Mouse (Mus musculus): ENCODE data around the gene Kcnd1.
"Not testable (repeated sequence)": the region's sequence is repeated elsewhere in the genome, so short reads cannot be mapped to it uniquely, and the experiment has no call there.

Kcnd1 gene

DNA sequence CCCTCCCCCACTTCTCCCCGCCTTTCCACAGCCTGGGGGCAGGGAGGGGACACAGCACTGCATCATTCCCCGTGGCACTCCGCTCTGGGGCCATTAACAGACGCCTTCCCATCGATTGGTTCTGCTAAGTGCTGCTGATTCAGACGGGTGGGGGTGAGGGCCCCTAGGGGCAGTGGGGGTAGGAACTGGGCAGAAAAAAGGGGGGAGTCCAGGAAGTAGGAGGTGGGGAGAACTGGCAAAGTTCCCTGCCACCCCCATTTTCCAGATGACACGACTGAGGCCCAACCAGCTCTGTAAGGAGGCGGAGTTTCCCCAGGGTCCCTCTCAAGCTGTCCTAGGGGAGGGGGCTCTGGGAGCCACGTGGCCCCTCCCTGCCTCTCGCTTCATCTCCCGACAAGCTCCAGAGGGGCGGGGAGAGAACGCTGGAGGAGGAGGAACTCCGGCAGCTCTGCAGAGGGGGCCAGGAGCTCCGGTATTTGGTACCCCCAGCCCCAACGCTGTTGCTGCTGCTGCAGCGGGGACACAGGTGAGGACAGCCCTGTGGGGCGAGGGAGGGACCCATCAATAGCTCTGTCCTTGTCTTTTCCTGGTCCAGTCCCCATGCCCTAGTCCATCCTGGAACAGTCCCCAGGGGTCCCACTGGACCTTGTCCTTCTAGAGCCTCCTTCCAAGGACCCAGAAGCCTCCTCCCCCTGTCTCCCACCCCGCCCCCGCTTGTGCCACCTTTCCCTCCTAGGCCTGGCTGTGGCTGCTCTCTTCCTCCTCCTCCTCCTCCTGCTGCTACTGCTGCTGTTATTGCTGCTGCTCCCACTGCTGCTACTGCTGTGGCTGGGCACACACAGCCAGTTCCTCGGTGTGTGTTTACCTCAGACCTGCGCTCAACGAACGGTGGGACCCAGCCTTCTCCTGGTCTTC, at the start of gene Kcnd1:
TSS of gene Kcnd1 (plus strand) at position 425 of the 915 bp plus-strand sequence.
- DNase-seq (ENCODE audit: low spot score): no peak

DNA sequence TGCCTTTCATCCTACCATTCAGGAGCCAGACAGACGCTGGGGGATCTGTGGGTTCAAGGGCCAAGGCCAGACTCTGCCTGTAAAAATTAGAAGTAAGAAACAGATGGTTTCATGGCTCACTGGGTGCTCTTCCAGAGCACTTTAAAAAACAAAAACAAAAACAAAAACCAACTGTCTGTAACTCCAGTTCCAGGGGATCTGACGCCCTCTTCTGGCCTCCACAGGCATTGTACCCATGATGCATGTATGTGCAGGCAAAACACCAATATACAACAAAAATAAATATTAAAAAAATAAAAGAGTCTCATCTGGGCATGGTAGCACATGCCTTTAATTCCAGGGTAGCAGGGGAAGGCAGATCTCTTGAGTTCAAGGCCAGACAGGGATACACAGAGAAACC, 49.3 kb upstream of the Kcnd1 start:
- DNase-seq (ENCODE audit: low spot score): no peak

DNA sequence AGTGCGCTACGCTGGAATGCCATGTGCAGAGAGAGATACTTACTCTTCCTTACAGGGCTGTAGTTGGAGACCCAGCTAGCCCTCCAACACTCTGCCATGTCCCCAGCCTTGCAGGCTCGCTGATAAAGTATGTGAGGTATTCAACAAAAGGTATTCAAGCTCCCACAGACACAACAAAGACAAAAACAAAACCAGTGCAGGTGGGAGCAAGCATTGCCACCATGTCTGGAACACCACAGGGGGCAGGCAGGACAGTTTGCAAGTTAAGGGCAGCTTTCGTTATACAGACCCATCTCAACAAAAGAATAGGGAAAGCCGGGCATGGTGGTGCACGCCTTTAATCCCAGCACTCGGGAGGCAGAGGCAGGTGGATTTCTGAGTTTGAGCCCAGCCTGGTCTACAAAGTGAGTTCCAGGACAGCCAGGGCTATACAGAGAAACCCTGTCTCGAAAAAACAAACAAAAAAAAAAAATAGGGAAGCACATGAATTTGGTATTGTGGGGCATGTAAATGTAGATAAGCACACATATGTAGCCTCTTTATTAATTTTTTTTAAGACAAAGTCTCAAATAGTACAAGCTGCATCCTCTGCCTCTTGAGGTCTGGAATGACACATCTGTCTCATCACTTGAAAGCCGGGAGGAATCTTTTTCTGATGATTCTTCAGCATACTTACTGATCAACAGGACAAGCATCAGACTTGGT, 46.4 kb upstream of the Kcnd1 start:
- no peak for DNase-seq (ENCODE audit: low spot score)

DNA sequence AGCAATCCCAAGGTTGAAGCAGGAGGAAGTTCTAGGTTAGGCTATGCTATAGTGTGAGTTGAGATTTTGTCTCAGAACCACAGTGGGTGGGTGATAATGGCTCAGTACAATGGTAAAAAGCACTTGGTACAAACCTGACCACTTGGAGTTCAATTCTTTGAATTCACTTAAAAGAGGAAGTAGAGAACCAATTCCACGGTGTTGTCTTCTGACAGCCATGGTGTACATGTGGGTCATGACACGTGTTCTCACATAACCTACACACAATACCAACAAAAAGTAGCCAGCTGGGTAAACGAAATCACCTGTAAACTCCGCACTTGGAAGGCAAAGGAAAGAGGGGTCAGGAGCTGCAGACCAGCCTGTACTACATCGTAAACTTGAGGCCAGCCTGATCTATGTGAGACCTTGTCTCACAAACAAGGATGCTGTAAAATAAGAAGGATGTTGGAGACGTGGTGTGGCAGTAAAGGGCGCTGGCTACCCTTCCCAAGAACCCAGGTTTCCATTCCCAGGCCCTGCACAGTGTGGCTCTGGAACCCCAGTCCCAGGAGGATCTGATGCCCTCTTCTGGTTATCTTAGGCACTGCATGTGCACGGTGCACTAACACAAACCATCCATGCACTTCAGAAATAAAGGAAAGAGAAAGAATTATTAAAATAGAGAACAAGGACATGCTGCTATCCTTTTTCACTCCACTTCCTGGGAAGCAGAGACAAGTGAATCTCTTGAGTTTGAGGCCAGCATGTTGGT, 45.6 kb upstream of the Kcnd1 start:
- no peak for DNase-seq (ENCODE audit: low spot score)

DNA sequence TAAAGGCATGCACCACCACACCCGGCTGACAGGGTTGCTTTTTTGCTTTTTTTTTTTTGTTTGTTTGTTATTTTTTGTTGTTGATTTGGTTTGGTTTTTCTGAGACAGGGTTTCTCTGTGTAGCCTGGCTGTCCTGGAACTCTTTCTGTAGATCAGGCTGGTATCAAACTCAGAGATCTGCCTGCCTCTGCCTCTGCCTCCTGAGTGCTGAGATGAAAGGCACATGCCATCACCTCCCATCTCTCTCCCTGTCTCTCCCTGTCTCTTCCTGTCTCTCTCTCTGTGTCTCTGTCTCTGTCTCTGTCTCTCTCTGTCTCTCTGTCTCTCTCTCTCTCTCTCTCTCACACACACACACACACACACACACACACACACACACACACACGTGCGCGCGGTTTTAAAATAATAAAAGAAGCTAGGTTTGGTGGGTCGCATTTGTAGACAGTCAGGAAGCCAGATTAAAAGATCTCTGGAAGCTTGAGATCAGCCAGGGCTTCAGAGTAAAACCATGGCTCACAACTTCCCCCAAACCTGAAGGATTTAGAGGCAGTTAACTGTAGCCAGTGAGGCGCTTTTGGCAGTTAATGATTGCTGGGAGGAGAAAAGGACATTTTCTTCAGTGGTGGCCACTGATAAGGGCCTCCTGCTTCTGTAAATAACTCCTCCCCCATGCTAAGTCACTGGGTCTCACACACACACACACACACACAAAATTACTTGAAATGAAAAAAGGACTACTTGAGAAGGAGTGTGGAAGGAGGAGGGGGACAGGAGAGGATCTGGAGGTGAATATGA, 43.4 kb upstream of the Kcnd1 start:
- no peak for DNase-seq (ENCODE audit: low spot score)

DNA sequence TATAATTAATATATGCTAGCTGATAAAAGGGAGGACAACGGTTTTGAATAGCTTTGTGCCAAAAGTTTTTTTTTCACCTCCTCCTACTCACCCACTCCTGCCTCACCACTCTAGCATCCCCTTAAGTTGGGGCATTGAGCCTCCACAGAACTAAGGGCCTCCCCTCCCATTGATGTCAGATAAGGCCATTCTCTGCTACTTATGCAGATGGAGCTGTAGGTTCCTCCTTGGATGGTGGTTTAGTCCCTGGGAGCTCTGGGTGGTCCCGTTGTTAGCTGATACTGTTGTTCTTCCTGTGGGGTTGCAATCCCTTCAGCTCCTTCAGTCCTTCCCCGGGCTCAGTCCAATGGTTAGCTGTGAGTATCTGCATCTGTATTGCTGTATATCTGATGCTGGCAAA, 42.8 kb upstream of the Kcnd1 start:
- DNase-seq (ENCODE audit: low spot score): no peak

DNA sequence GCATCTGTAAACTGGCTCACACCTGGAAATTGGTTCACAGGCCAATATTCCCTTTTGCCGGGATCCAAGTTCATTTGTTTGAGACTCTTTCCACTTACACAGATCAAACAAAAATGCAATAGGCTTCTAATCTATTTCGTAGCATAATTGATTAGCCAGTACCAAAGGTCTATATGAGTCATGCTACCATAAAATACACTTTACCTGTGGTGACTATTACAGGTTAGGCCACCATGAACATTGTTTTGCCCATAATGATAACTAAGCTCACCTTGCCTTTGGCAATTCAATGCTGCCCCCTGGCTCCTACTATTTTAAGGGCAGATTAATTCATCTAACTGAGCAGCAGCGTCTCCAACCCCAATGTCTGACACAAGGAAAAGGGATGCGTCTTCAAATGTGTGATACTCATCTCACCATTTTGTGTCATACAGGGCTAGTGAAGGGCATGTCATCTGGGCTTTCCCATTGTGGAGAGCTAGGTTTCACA, 39.4 kb upstream of the Kcnd1 start:
- no peak for DNase-seq (ENCODE audit: low spot score)

DNA sequence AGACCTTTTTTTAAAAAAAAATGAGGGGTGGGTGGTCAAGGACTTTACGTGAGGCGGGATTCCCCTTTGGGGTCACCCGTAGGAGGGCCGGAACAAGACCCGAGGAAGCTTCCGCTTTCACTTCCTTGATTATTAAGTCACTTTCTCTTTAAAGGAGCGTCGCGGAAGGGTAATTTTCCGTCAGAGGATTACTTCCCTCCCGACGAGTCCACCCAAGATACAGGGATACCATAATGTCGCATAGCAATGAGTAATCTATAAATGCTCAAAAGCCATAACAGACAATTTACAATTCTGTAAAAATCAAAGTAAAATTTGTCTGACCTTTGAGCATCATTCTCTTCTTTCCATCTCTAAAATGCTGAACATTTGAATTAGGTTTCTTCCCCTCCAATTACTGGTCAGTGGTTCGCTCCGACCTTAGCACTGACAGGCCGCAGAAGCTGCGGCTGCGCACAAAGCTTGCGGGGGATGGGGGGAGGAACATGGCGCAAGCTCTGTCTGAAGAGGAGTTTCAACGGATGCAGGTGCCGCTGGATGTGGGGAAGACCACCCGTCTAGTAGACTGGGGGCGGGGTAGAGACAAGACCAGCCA, 32.5 kb upstream of the Kcnd1 start, which contains the start of gene Gripap1:
TSS of gene Gripap1 (plus strand) at position 224 of the 595 bp plus-strand sequence.
- peak; percentile 61 for DNase-seq (ENCODE audit: low spot score)

DNA sequence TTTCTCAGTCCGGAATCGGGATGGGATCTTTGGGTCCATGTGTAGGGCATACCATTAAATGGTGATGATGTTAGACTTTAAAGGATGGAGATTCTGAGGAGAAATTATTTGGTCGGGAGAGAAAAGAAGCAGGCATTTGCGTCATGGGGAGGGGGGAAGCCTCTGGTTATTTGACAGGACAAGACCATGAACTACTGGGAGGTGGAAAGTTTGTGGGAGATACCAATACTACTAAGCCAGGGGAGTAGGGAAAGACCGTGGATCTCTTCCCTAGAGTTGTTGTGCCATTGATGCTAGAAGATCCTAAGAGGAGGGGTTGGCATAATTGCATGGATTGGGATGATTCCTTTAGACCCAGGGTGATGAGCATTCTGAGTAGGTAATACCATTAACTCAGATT, 31.8 kb upstream of the Kcnd1 start:
- DNase-seq (ENCODE audit: low spot score): no peak

DNA sequence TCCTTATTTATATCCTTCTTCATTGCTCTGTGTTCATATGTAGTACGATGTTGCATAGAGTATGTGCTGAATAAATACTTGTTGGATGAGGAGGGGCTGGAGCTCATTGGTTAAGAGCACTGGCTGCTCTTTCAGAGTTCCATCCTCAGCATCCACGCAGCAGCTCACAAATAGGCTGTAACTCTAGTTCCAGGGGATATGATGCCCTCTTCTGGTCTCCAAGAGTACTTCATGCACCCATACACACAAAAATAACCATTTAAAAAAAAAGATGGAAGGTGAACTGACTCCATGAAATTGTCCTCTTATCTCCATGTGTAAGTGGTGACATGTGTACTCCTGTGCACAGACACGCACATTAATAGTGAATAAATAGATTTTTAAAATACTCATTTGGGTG, 28.7 kb upstream of the Kcnd1 start:
- no peak for DNase-seq (ENCODE audit: low spot score)

DNA sequence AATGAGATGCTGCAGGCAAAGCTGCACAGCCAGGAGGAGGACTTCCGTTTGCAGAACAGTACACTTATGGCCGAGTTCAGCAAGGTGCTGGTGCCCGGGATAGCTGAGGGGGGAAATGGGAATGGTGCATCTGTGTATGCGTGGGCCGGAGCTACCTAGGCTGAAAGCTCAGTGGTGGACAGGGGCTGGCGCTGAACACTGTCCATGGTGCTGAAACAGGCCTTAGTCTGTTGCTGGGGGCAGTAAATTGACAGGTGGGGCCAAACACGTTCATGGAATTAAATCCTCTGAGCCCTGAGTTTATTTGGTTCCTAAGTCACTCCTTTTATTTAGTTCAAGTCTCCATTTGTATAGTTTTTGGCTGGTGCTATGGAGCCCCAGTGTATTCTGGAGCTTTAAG, 27.1 kb upstream of the Kcnd1 start:
- DNase-seq (ENCODE audit: low spot score): peak; percentile 11

DNA sequence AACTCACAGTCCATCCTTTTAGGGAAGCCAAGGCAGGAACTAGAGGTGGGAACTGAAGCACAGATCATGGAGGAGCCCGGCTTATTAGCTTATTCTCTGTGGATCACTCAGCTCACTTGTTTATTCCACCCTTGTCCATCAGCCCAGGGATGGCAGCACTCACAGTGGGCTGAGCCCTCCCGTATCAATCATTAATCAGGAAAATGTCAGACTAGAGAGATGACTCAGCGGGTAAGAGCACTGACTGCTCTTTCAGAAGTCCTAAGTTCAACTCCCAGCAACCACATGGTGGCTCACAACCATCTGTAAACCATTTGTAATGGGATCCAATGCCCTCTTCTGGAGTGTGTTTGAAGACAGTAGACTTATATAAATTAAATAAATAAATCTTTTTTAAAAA, 24.8 kb upstream of the Kcnd1 start:
- DNase-seq (ENCODE audit: low spot score): no peak

DNA sequence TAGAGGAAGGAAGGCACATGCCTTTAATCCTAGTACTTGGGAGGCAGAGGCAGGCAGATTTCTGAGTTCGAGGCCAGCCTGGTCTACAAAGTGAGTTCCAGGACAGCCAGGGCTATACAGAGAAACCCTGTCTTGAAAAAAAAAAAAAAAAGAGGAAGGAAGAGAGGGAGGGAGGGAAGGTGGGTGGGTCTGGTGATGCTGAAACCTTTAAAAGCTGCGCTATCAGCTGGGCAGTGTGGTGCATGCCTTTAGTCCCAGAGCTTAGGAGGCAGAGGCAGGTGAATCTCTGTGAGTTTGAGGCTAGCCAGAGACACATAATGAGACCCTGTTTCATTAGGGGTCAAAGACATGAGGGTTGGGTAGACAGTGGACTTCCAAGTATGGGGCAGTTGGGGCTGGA, 19.9 kb upstream of the Kcnd1 start:
- not testable (repeated sequence) for DNase-seq (ENCODE audit: low spot score)

DNA sequence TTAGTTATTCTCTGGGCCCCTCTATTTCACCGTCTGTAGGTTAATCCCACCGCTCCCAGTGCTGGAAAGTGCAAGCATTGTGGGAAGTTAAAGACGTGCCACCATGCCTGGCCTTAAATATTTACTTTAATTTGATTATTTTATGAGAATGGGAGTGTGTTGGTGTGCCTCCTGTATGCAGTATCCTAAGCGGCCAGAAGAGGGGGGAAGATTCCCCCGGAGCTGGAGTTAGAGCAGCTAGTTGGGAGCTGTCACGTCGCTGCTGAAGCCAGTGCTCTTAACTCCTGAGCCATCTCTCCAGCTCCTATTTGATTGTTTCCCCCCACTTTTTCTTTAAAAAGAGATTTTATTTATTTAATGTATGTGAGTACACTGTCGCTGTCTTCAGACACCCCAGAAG, 7.1 kb upstream of the Kcnd1 start:
- DNase-seq (ENCODE audit: low spot score): not testable (repeated sequence)

DNA sequence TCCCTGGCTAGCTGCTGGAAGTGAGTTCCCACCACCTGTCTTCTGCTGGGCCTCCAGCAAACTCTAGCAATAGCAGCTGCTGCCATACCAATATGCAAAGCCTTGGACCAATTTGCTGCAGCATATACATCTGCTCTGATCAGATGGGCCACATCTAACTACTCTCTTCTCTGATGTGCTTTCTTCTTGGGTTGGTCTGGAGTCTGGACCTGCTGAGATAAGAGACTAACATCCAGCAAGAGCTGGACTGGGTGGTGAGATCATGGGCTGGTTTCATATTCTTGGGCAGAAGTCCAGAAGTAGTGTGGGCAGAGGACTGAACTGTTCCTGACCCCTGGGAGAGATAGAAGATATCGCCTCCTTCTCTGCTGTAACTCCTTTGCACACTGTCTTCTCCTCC, 15.1 kb downstream of the Kcnd1 start:
- DNase-seq (ENCODE audit: low spot score): peak; percentile 10

DNA sequence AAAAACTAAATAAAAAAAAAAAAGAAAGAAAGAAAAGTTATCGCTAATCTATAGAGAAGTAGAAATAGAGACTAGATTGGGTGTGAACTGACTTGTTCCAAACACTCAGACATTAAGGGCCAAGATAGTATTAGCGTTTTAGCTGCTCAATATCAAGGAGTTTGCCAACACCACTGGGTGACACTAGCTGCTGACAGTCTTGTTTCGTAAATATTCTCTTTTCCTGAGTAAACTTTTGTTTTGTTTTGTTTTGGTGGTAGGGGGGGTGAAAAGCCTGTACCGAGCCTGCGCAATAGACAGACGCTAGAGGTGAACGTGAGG, 18.7 kb downstream of the Kcnd1 start:
- DNase-seq (ENCODE audit: low spot score): no peak

DNA sequence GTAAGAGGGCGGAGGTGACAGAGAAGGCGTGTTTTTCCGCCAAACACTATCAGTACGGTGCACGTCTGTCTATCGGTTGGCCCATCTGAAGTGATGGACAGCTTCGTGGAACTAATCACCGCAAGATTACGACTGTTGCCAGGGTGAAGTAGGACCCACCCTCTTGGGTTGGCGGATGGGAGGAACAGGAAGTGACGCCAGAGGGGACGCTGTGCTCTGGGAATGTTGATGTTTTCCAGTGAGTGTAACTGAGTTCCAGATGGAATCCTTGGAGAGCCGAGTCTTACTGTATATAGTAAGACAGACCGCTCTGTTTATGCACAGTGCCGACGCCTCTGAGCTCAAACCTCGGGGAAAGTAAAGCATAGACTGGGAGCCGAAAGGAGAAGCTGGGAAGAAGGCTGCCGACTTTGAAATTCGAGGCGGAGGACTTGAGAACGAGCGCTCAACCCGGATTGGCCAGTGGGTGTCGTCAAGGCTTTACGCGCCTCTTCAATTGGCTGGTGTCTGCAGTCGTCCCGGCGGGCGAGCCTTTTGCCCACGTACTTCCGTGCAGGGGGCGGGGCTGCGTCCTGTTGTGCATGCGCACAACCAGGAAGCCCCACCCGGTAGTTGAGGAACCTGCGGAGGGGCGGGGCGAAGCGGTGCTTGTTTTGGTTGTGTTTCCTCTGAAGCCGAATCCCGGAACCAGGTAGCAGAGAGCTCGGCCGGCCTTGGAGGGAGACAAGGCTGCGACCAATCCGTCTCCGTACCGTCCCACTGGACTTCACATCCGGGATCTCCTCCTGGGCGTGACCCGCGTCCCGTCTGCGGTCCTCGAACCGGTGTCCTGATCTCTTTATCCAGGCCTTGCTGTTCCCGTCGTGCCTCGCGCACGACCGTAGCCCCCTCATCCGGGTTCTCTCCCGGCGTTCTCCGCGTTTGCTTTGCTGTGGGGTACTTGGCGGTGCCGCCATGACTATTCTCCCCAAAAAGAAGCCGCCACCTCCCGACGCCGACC, 19.4 kb downstream of the Kcnd1 start, which contains the start of gene Otud5:
TSS of gene Otud5 (plus strand) at position 202 of the 1,000 bp plus-strand sequence.
- peak; percentile 96 for DNase-seq (ENCODE audit: low spot score)

DNA sequence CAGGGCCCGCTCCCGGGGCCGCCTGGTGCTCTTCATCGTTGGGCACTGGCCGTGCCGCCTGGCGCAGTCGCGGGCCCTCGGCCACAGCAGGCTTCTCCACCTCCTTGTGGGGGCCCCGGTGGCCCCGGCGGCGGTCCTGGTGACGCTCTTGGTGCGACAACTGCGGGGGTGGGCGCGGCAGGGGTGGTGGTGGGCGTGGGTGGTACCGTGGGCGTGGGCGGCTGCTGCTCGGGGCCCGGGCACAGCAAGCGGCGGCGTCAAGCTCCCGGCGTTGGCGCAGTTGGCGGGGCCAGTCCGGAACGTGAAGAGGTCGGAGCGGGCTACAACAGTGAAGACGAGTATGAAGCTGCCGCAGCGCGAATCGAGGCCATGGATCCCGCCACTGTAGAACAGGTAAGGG, 20.2 kb downstream of the Kcnd1 start:
- peak; percentile 35 for DNase-seq (ENCODE audit: low spot score)

DNA sequence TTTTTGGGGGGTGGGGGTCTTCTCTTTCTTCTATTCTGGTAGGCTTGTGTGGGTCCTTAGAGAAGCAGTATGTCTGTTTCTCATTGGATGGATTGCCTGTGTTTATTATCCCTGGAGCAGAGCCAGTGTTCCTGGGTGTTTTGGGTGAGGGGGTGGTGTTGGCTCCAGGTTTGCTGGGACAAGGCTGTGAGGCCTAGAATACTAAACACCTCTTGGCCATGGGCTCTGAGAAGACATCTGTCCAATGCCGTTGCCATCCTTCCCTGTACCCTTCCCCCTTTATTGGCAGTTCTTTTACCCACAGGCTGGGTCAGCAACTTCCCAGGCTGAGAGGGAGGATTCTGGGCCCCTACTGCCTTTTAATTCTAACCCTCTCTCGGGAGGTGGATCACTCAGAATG, 25.8 kb downstream of the Kcnd1 start:
- no peak for DNase-seq (ENCODE audit: low spot score)

DNA sequence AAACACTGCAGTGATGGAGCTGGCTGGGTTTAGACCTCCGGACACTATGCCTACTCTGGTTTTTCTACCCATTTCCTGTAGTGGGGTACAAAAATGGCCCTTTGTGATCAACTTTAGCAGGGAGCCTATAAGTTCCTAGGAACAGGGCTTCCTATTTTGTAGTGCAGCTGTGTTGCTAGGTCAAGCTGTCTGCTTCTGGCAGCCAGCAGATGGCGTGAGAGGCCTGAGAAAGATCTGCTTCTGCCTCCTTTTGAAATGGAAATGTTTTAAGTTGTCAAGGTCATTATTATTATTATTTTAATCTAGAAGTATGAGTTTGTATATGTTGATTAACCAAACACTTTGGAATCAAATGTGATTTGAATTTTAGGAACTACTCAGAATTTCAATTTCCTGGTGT, 32.5 kb downstream of the Kcnd1 start:
- DNase-seq (ENCODE audit: low spot score): no peak
